Mouse (Mus musculus): Measurements from ENCODE around the gene Rd3.

DNA sequence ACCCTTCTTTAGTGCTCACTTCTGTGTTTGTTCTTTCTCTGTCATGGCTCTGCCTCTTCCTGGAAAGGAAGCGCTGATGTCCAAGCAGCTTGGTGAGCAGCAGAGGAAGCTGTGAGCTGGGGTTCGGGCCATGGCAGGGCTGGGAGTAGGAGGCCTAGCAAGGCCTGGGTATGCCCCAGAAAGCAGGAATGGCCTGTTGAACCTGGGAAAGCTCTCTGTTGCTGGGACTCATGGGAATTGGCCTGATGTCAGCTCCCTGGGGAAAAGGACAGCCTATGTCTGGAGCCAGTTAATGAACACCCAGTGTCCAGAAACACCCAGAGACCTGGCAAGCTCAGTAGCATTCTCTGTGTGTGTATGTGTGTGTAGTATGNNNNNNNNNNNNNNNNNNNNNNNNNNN is 20.3 kb upstream of the Rd3 start:
- no peak for TF ChIP-seq CTCF (IDR thresholded peaks at IDR 0.05; ENCODE audit: extremely low read depth, insufficient read depth, low read length)
- no peak for TF ChIP-seq POLR2A (IDR thresholded peaks at IDR 0.05; ENCODE audit: extremely low read depth, insufficient read depth, low read length)
